Mouse (Mus musculus): ENCODE data around the gene Fam219b. TPM values are rescaled to one million over a fixed set of nuclear protein-coding genes. Genes with fewer than 3 reads are reported as not detected.

The Fam219b gene
- 14.8 and 15.7 TPM in 2 replicates for polyA plus RNA-seq (2014; fragmentation: Nextera tagmentation; extraction: Ambion mirVana)

DNA sequence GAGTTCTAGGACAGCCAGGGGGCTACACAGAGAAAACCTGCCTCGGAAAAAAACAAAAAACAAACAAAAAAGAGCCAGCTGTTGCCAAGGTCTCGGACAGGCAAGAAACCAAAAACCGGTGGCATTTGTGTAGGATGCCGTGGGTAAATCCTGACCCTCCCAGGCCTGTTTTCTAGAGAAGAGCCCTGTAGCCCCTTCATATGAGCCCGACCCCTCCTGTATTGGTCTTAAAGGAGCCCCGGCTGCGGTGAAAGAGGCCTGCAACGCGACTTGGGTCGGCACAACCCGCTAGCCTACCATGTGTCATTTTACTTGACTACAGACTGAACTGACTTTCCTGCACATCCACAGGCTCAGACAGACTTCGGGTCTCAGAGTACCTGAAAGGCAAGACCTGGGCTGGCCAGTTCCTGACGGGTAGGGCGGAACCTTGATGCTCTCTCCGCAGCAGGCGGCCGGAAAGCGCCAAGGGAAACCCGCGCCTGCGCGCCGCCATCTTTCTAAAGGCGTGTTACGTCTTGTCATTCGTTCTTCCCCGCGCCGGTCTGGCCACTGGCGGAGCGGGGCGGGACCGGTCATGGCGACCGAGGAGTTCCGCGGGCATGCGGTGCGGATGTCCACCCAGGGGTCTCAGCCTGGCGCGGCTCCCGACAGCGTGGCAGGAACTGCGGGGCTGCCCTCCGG lies at the start of gene Fam219b:
Gene Fam219b, plus strand, starts transcription at position 485 of the 684 bp plus-strand sequence.
- Histone ChIP-seq H3K9me3 (ENCODE audit: control insufficient read depth, low read length) (no peaks in the 10 kb centered on the region), H3K9ac (ENCODE audit: low read depth, low read length) (peak within 1 kb of the TSS; percentile 96), H3K4me2 (peak within 1 kb of the TSS; percentile 89), H3K4me3 (ENCODE audit: low read depth, low read length) (peak within 1 kb of the TSS; percentile 84), H3K27ac (ENCODE audit: low read depth, low read length) (peak within 1 kb of the TSS; percentile 84), H3K27me3 (replicated peaks; ENCODE audit: control insufficient read depth, insufficient read depth, low read length) (no peaks in the 10 kb centered on the region), H3K36me3 (ENCODE audit: control insufficient read depth, insufficient read depth, low read length) (peaks cover 22% of the 10 kb centered on the region), H3K4me1 (replicated peaks; ENCODE audit: control insufficient read depth, insufficient read depth, low read length) (peaks cover 19% of the 10 kb centered on the region)
- WGBS, result 3% methylated on average over 45 of the region's 45 CpGs
- peak; percentile 86 for ATAC-seq (replicated peaks; ENCODE audit: low FRiP score)
- DNase-seq (ENCODE audit: low spot score), result peak; percentile 83

DNA sequence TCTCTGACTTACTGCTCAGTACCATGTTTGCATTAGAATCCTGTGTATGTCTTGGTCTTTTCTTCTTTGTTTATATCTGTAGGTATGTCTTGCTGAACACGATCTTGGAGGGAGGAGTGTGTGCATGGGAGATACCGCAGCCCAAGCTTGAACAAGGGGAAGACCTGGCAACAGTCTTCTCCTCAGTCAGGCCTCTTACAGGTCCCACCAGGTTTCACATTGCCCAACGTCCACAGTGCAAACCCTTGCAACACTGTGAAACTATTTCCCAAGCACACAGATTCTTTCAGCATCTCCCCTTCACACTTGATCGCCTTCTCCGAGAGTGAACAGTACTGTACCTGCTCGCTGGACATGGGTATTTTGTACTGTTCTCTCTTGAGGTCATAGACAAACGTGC lies 49.5 kb upstream of the Fam219b start:
- H3K9ac ChIP-seq (ENCODE audit: low read depth, low read length), result no peak overlapping the region
- no peak overlapping the region for H3K27ac ChIP-seq (ENCODE audit: low read depth, low read length)
- H3K27me3 ChIP-seq (replicated peaks; ENCODE audit: control insufficient read depth, insufficient read depth, low read length), result peaks cover 5% of the 10 kb centered on the region; the same call in 1 of the 2 replicates
- no peaks in the 10 kb centered on the region for H3K36me3 ChIP-seq (ENCODE audit: control insufficient read depth, insufficient read depth, low read length)
- no peak overlapping the region for H3K4me2 ChIP-seq
- no peaks in the 10 kb centered on the region for H3K9me3 ChIP-seq (ENCODE audit: control insufficient read depth, low read length)
- no peak for ATAC-seq (replicated peaks; ENCODE audit: low FRiP score)
- H3K4me1 ChIP-seq (replicated peaks; ENCODE audit: control insufficient read depth, insufficient read depth, low read length), result no peaks in the 10 kb centered on the region; the same call in 1 of the 2 replicates
- 71% methylated on average over 7 of the region's 7 CpGs for WGBS
- no peak for DNase-seq (ENCODE audit: low spot score)
- H3K4me3 ChIP-seq (ENCODE audit: low read depth, low read length), result no peak overlapping the region

DNA sequence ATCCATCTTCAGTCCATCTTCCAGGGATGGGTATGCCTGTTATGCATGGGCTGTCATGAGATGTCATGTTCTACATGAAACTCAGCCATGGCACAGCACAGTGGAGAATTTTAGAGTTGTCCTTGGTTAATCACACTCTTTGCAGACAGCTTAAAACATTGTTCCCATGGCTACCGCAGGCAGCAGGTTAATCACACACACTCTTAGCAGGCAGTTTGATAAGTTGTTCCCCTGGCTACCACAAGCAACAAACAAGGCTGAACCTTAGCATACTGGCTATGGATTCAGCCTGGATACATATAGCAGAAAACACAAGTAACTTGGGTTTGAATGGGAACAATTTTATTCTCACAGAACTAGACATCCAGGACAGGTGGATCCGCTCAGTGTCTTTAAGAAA lies 43.8 kb upstream of the Fam219b start:
- ATAC-seq (replicated peaks; ENCODE audit: low FRiP score) (no peak), DNase-seq (ENCODE audit: low spot score) (no peak)
- H3K27ac ChIP-seq (ENCODE audit: low read depth, low read length), result no peak overlapping the region
- H3K4me2 ChIP-seq, result no peak overlapping the region
- no peaks in the 10 kb centered on the region for H3K36me3 ChIP-seq (ENCODE audit: control insufficient read depth, insufficient read depth, low read length)
- H3K9ac ChIP-seq (ENCODE audit: low read depth, low read length), result no peak overlapping the region
- no peak overlapping the region for H3K4me3 ChIP-seq (ENCODE audit: low read depth, low read length)
- WGBS, result 82% methylated on average over 2 of the region's 2 CpGs
- H3K27me3 ChIP-seq (replicated peaks; ENCODE audit: control insufficient read depth, insufficient read depth, low read length), result no peaks in the 10 kb centered on the region; the same call in 1 of the 2 replicates
- H3K9me3 ChIP-seq (ENCODE audit: control insufficient read depth, low read length), result no peaks in the 10 kb centered on the region
- H3K4me1 ChIP-seq (replicated peaks; ENCODE audit: control insufficient read depth, insufficient read depth, low read length), result no peaks in the 10 kb centered on the region

GRCm38 (mm10) chr9:57494970-57495369 lies 42.4 kb upstream of the Fam219b start:
- Histone ChIP-seq H3K27me3 (replicated peaks; ENCODE audit: control insufficient read depth, insufficient read depth, low read length) (peaks cover 8% of the 10 kb centered on the region), H3K9me3 (ENCODE audit: control insufficient read depth, low read length) (no peaks in the 10 kb centered on the region), H3K4me2 (no peak overlapping the region), H3K36me3 (ENCODE audit: control insufficient read depth, insufficient read depth, low read length) (no peaks in the 10 kb centered on the region), H3K9ac (ENCODE audit: low read depth, low read length) (no peak overlapping the region), H3K4me3 (ENCODE audit: low read depth, low read length) (no peak overlapping the region), H3K27ac (ENCODE audit: low read depth, low read length) (no peak overlapping the region), H3K4me1 (replicated peaks; ENCODE audit: control insufficient read depth, insufficient read depth, low read length) (no peaks in the 10 kb centered on the region)
- no peak for ATAC-seq (replicated peaks; ENCODE audit: low FRiP score)
- no peak for DNase-seq (ENCODE audit: low spot score)

GRCm38 (mm10) chr9:57497236-57497635 lies 40.1 kb upstream of the Fam219b start:
- ATAC-seq (replicated peaks; ENCODE audit: low FRiP score), result no peak
- peaks cover 2% of the 10 kb centered on the region for H3K4me1 ChIP-seq (replicated peaks; ENCODE audit: control insufficient read depth, insufficient read depth, low read length)
- H3K27me3 ChIP-seq (replicated peaks; ENCODE audit: control insufficient read depth, insufficient read depth, low read length), result peaks cover 30% of the 10 kb centered on the region
- 65% methylated on average over 5 of the region's 5 CpGs for WGBS
- H3K27ac ChIP-seq (ENCODE audit: low read depth, low read length), result no peak overlapping the region
- H3K9me3 ChIP-seq (ENCODE audit: control insufficient read depth, low read length), result no peaks in the 10 kb centered on the region
- H3K4me3 ChIP-seq (ENCODE audit: low read depth, low read length), result no peak overlapping the region
- no peak overlapping the region for H3K9ac ChIP-seq (ENCODE audit: low read depth, low read length)
- H3K36me3 ChIP-seq (ENCODE audit: control insufficient read depth, insufficient read depth, low read length), result no peaks in the 10 kb centered on the region
- no peak for DNase-seq (ENCODE audit: low spot score)
- H3K4me2 ChIP-seq, result no peak overlapping the region

- no peak overlapping the region for H3K4me2 ChIP-seq
- no peak overlapping the region for H3K4me3 ChIP-seq (ENCODE audit: low read depth, low read length)
- no peak for DNase-seq (ENCODE audit: low spot score)
- no peak overlapping the region for H3K27ac ChIP-seq (ENCODE audit: low read depth, low read length)
- whole genome bisulfite sequencing, result 70% methylated on average over 7 of the region's 7 CpGs
- no peak overlapping the region for H3K9ac ChIP-seq (ENCODE audit: low read depth, low read length)
- ATAC-seq (replicated peaks; ENCODE audit: low FRiP score), result no peak
- H3K27me3 ChIP-seq (replicated peaks; ENCODE audit: control insufficient read depth, insufficient read depth, low read length), result peaks cover 43% of the 10 kb centered on the region
- H3K9me3 ChIP-seq (ENCODE audit: control insufficient read depth, low read length), result no peaks in the 10 kb centered on the region
- no peaks in the 10 kb centered on the region for H3K36me3 ChIP-seq (ENCODE audit: control insufficient read depth, insufficient read depth, low read length)
- H3K4me1 ChIP-seq (replicated peaks; ENCODE audit: control insufficient read depth, insufficient read depth, low read length), result peaks cover 11% of the 10 kb centered on the region
Measured at GRCm38 (mm10) chr9:57498536-57498935, 38.8 kb upstream of the Fam219b start.

DNA sequence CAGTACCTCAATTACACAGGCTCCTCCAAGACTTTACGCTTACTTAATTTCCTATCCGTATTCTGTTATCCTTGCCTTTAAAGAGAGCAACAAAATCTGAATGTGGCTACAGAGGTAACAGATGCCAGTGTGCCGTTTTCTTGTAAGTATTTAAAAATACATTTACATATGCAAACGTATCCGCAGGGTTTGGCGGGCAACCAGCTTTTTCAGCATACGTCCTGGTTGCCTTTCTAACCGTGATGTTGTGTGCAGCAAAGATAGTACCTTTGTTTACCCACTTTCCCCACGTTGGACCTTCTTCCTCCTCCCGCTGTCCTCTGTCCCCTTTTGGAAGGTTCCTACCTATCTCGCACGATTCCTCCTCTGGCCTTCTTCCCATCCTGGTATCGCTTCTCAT lies 35.9 kb upstream of the Fam219b start:
- H3K36me3 ChIP-seq (ENCODE audit: control insufficient read depth, insufficient read depth, low read length), result no peaks in the 10 kb centered on the region
- no peak overlapping the region for H3K27ac ChIP-seq (ENCODE audit: low read depth, low read length)
- no peak overlapping the region for H3K4me3 ChIP-seq (ENCODE audit: low read depth, low read length)
- peaks cover 35% of the 10 kb centered on the region for H3K4me1 ChIP-seq (replicated peaks; ENCODE audit: control insufficient read depth, insufficient read depth, low read length)
- no peaks in the 10 kb centered on the region for H3K9me3 ChIP-seq (ENCODE audit: control insufficient read depth, low read length)
- no peak overlapping the region for H3K9ac ChIP-seq (ENCODE audit: low read depth, low read length)
- no peak overlapping the region for H3K4me2 ChIP-seq
- ATAC-seq (replicated peaks; ENCODE audit: low FRiP score) (no peak), DNase-seq (ENCODE audit: low spot score) (no peak)
- peaks cover 70% of the 10 kb centered on the region for H3K27me3 ChIP-seq (replicated peaks; ENCODE audit: control insufficient read depth, insufficient read depth, low read length)
- 16% methylated on average over 13 of the region's 13 CpGs for WGBS

DNA sequence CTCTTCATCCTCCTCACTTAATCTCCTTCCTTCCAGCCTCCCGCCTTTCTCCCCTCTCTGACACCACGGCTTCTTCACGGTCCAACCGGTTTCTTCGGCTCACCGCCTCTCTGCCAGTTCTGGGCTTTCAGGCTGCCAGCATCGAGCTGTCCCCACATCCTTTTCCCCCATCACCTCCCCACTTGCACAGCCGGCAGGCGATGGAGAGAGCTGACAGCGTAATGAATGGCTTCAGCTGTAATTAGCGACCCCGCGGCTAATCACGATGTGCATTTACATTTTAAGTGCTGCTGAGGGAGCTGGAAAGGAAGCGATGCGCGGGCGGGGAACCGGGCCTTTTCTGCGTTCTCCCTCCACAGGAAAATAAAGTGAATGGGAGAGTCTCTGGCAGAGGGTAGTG lies 35.5 kb upstream of the Fam219b start:
- H3K27me3 ChIP-seq (replicated peaks; ENCODE audit: control insufficient read depth, insufficient read depth, low read length), result peaks cover 72% of the 10 kb centered on the region
- H3K9me3 ChIP-seq (ENCODE audit: control insufficient read depth, low read length), result no peaks in the 10 kb centered on the region
- no peak overlapping the region for H3K9ac ChIP-seq (ENCODE audit: low read depth, low read length)
- peaks cover 36% of the 10 kb centered on the region for H3K4me1 ChIP-seq (replicated peaks; ENCODE audit: control insufficient read depth, insufficient read depth, low read length)
- no peak overlapping the region for H3K4me3 ChIP-seq (ENCODE audit: low read depth, low read length)
- no peaks in the 10 kb centered on the region for H3K36me3 ChIP-seq (ENCODE audit: control insufficient read depth, insufficient read depth, low read length)
- no peak for DNase-seq (ENCODE audit: low spot score)
- 0 out of 2 replicates have a peak overlapping the region, but pooled peaks have one; percentile 12 for H3K4me2 ChIP-seq
- no peak overlapping the region for H3K27ac ChIP-seq (ENCODE audit: low read depth, low read length)
- no peak for ATAC-seq (replicated peaks; ENCODE audit: low FRiP score)
- 3% methylated on average over 20 of the region's 20 CpGs for WGBS
